Mouse (Mus musculus) lung, postnatal 0 days (tissue): ENCODE data around the gene Slc26a11. TPM values are rescaled to one million over a fixed set of nuclear protein-coding genes. Genes with fewer than 3 reads are reported as not detected.

Experiments used
- ATAC-seq: fragments of 200-750 bp; cut with Nextera tagmentation; 2 replicates; pipeline ENCODE4 v1.8.0; 2017; ENCODE audit warnings: moderate library complexity
- DNase-seq: peaks from one replicate; pipeline ENCODE4 v3.0.0-alpha.2; 2016; ENCODE audit warnings: low spot score
- H3K27ac ChIP-seq: fragments of 300-500 bp; sonication (generic); 2 replicates; pipeline ENCODE4 v1.5.1; 2014; ENCODE audit warnings: antibody characterized with exemption, mild to moderate bottlenecking, low read length, mixed read lengths
- H3K27me3 ChIP-seq: fragments of 300-500 bp; sonication (generic); replicated peaks from 2 replicates; pipeline ENCODE4 v1.6.1; 2014; ENCODE audit warnings: low read length, mixed read lengths; ENCODE audit not compliant: insufficient read depth
- H3K36me3 ChIP-seq: fragments of 300-500 bp; sonication (generic); 2 replicates; pipeline ENCODE4 v1.6.1; 2014; ENCODE audit warnings: low read length, mixed read lengths; ENCODE audit not compliant: insufficient read depth
- H3K4me1 ChIP-seq: fragments of 300-500 bp; sonication (generic); 2 replicates; pipeline ENCODE4 v1.6.1; 2014; ENCODE audit warnings: antibody characterized with exemption, low read depth, low read length, mixed read lengths; ENCODE audit not compliant: insufficient read depth
- H3K4me2 ChIP-seq: fragments of 300-500 bp; sonication (generic); replicated peaks from 2 replicates; pipeline ENCODE4 v1.6.1; 2014; ENCODE audit warnings: low read depth, mild to moderate bottlenecking, low read length, moderate library complexity, mixed read lengths
- H3K4me3 ChIP-seq: fragments of 300-500 bp; sonication (generic); 2 replicates; pipeline ENCODE4 v1.5.1; 2014; ENCODE audit warnings: low read depth, low read length
- H3K9ac ChIP-seq: fragments of 300-500 bp; sonication (generic); replicated peaks from 2 replicates; pipeline ENCODE4 v1.6.1; 2014; ENCODE audit warnings: low read depth, mild to moderate bottlenecking
- H3K9me3 ChIP-seq: fragments of 300-500 bp; sonication (generic); 2 replicates; pipeline ENCODE4 v1.6.1; 2016; ENCODE audit warnings: low read length, mixed read lengths
- CTCF ChIP-seq: IDR thresholded peaks from 2 replicates; pipeline ENCODE4 v1.5.1; 2016; ENCODE audit warnings: antibody characterized with exemption, mild to moderate bottlenecking
- EP300 ChIP-seq: IDR thresholded peaks from 2 replicates; pipeline ENCODE4 v1.6.1; 2016; ENCODE audit warnings: antibody characterized with exemption, mild to moderate bottlenecking, control low read depth
- WGBS: fragments of 180-500 bp; shearing (Covaris S2); extraction: QIAGEN DNeasy Blood & Tissue Kit; methylation state at CpG from one replicate; pipeline ENCODE4 v1.1.7; 2014; 5-methylcytosine and 5-hydroxymethylcytosine counted together
- polyA plus RNA-seq: library from polyadenylated mRNA; unstranded; fragments of >200 nt; fragmentation: Nextera tagmentation; extraction: Ambion mirVana; gene quantifications from 2 replicates; pipeline ENCODE4 v1.2.1, GENCODE M21; 2015

Slc26a11 gene
- polyA plus RNA-seq, 1 experiment from 2014 or later = 11.6 TPM

- Histone ChIP-seq H3K27ac (no peak overlapping the region), H3K9me3 (no peaks in the 10 kb centered on the region), H3K4me3 (no peak overlapping the region), H3K9ac (no peak overlapping the region), H3K4me1 (no peaks in the 10 kb centered on the region), H3K36me3 (no peaks in the 10 kb centered on the region), H3K27me3 (no peaks in the 10 kb centered on the region), H3K4me2 (no peak overlapping the region)
- WGBS = 70% methylated on average over 10 of the region's 10 CpGs
- TF ChIP-seq EP300 = no peak
- TF ChIP-seq CTCF = no peak
- ATAC-seq (no peak), DNase-seq (no peak)
Observed at GRCm38 (mm10) chr11:119338271-119339059, 16.9 kb upstream of the Slc26a11 start.

GRCm38 (mm10) chr11:119339179-119339578 lies 16.2 kb upstream of the Slc26a11 start:
- no peak for TF ChIP-seq CTCF
- TF ChIP-seq EP300 = no peak
- Histone ChIP-seq H3K9me3 (no peaks in the 10 kb centered on the region), H3K27me3 (no peaks in the 10 kb centered on the region), H3K4me2 (no peak overlapping the region), H3K4me1 (no peaks in the 10 kb centered on the region), H3K4me3 (no peak overlapping the region), H3K36me3 (no peaks in the 10 kb centered on the region), H3K27ac (no peak overlapping the region), H3K9ac (no peak overlapping the region)
- no peak for ATAC-seq
- DNase-seq = no peak
- 40% methylated on average over 5 of the region's 5 CpGs for WGBS

GRCm38 (mm10) chr11:119339637-119340036 lies 15.7 kb upstream of the Slc26a11 start:
- no peaks in the 10 kb centered on the region for H3K27me3 ChIP-seq
- no peaks in the 10 kb centered on the region for H3K9me3 ChIP-seq
- H3K4me2 ChIP-seq = no peak overlapping the region
- H3K9ac ChIP-seq = no peak overlapping the region
- no peak overlapping the region for H3K4me3 ChIP-seq
- no peak for TF ChIP-seq EP300
- TF ChIP-seq CTCF = peak; percentile 95
- H3K4me1 ChIP-seq = no peaks in the 10 kb centered on the region
- ATAC-seq = peak; percentile 62
- H3K36me3 ChIP-seq = no peaks in the 10 kb centered on the region
- no peak overlapping the region for H3K27ac ChIP-seq
- WGBS = 7% methylated on average over 5 of the region's 5 CpGs
- DNase-seq = peak; percentile 85

- H3K4me2 ChIP-seq = no peak overlapping the region
- WGBS = 73% methylated on average over 8 of the region's 8 CpGs
- no peaks in the 10 kb centered on the region for H3K36me3 ChIP-seq
- DNase-seq (no peak), ATAC-seq (no peak)
- H3K27ac ChIP-seq = no peak overlapping the region
- no peaks in the 10 kb centered on the region for H3K4me1 ChIP-seq
- no peak overlapping the region for H3K9ac ChIP-seq
- H3K9me3 ChIP-seq = no peaks in the 10 kb centered on the region
- no peaks in the 10 kb centered on the region for H3K27me3 ChIP-seq
- TF ChIP-seq CTCF = no peak
- TF ChIP-seq EP300 = no peak
- H3K4me3 ChIP-seq = no peak overlapping the region
Observed at GRCm38 (mm10) chr11:119344178-119344577, 11.2 kb upstream of the Slc26a11 start.

- no peak overlapping the region for H3K4me2 ChIP-seq
- H3K4me3 ChIP-seq = no peak overlapping the region
- no peaks in the 10 kb centered on the region for H3K9me3 ChIP-seq
- DNase-seq = no peak
- WGBS = 61% methylated on average over 6 of the region's 6 CpGs
- TF ChIP-seq CTCF (no peak), EP300 (no peak)
- H3K4me1 ChIP-seq = no peaks in the 10 kb centered on the region
- no peak overlapping the region for H3K27ac ChIP-seq
- no peaks in the 10 kb centered on the region for H3K36me3 ChIP-seq
- H3K9ac ChIP-seq = no peak overlapping the region
- ATAC-seq = no peak
- H3K27me3 ChIP-seq = no peaks in the 10 kb centered on the region
Observed at GRCm38 (mm10) chr11:119344865-119345264, 10.5 kb upstream of the Slc26a11 start.

GRCm38 (mm10) chr11:119347125-119347524 lies 8.2 kb upstream of the Slc26a11 start:
- no peak overlapping the region for H3K9ac ChIP-seq
- TF ChIP-seq CTCF (no peak), EP300 (no peak)
- 87% methylated on average over 4 of the region's 4 CpGs for WGBS
- no peaks in the 10 kb centered on the region for H3K36me3 ChIP-seq
- H3K4me1 ChIP-seq = no peaks in the 10 kb centered on the region
- H3K27ac ChIP-seq = no peak overlapping the region
- ATAC-seq (no peak), DNase-seq (no peak)
- H3K9me3 ChIP-seq = no peaks in the 10 kb centered on the region
- H3K4me2 ChIP-seq = no peak overlapping the region
- no peaks in the 10 kb centered on the region for H3K27me3 ChIP-seq
- H3K4me3 ChIP-seq = no peak overlapping the region
